Mouse (Mus musculus) mouse embryonic stem cell (cell line): ENCODE measurements around the gene Il16.

Source experiments
- in situ Hi-C, 2 experiments: fragments of 300-500 bp; cut with MboI; formaldehyde crosslinking; loops; 1 replicate in 1 of 2; 3 replicates in 1 of 2; pipeline ENCODE4 v1.14.3; 2019 to 2020; ENCODE audit warnings: low sequenced_read_pairs in 2 of 2, low pct_unique_long_range_greater_than_20kb in 1 of 2, mixed read lengths in 1 of 2; ENCODE audit not compliant: unreplicated experiment in 1 of 2

Il16 gene

GRCm38 (mm10) chr7:83745413-83746106, at the start of gene Il16:
Gene Il16 (minus strand): TSS chr7:83745726.
- in situ Hi-C loops, result no loop called here

- in situ Hi-C loops, result no loop called here
These were observed 49.2 kb upstream of the Il16 start, which contains the start of gene Cfap161 for GRCm38 (mm10) chr7:83794705-83795104. Gene Cfap161 (minus strand): TSS chr7:83794880.

DNA sequence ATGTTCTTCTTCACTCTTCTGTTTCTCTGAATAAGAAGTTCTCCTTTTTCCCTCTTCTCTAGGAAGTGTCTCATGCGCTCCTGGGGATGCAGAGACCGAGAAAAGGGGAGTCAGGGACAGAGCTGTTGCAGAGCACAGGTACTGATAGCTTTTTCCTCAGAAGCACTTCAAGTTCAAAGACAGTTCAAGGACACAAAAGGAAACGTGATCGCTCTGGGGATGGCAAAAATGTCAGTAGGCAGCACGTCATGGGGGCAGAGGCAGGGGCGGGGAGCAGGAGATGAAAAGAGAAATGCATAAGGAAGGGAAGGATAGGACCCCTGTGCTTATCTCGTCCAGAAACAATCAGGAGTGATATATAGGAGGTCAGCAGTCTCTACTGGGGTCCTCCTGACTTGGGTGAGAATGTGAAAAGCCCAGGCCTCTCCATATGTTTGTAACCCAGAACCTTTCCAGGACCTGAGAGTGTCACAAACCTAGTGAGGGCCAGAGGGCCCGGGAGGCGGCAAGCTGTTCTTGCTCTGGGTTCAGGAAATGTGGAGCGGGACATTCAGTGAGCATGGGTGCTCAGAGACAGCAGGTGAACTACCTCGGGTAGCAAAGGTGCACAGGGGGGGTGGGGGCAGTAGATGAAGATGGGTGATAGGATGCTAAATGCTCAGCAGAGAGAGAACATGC, 48.6 kb upstream of the Il16 start:
- in situ Hi-C loops, result no loop called here

DNA sequence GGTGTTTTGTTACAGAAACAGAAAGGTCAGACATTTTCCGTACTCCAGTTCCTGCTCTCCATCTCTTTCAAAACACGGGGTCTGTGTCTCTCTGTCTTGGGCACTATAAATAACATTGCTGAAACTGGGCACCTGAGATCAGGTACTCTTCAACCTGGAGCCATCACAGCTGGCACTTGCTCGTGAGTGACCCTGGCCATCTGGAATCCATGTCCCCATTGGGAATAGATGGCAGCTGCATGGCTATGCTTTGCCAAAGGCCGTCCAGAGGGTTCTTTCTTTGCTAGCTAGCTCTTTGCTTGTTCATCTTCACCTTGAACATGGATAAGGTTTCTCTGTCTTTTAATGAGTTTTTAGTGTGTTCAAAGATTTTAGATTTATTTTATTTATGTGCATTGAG, 35.4 kb upstream of the Il16 start:
- in situ Hi-C loops, result no loop called here

DNA sequence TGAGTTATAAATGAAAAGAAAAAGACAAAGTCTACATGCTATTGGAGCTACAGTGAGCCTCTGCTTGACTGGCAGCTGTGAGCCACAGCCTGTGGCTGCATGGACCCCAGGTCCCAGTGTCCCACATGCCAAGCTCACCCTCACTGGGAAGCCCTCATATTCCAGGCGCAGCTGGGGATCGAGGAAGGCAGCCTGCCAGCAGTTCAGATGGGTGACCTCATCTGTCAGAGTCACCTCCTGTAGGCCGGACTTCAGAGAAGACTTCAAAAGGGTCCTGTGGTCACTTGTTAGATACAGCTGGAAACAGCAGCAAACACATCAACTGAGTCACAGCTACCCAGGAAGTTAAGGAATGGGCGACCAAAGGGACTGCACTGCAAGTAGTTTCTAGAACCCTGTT, 34.5 kb upstream of the Il16 start:
- in situ Hi-C loops, result no loop called here

- in situ Hi-C loops, result no loop called here
These were observed 33.5 kb upstream of the Il16 start for GRCm38 (mm10) chr7:83779028-83779427.

DNA sequence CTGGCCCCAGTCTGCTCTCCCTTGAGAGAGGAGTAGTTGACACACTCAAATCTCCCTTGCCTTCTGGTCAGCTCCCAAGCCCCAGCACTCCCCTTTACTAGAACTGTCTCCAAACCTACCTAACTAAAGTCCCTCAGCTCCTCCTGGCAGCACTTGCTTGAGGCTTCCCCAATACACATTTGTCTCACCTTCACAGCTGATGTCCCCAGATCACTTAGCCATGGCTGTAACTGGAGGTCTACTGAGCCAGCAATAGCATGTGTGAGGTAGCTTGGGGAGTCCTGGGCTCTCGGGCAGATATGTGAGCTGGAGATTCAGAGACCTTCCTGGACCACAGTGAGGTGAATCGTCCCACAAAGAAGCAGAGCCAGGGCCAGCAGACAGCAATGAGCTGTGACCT, 33.0 kb upstream of the Il16 start:
- in situ Hi-C loops, result no loop called here

- in situ Hi-C loops, result loop anchor here in 1 of 2 experiments (5.0 kb wide), 1 partner anchor 113 kb away; no protein-coding TSS in a partner anchor
These were observed 29.2 kb upstream of the Il16 start for GRCm38 (mm10) chr7:83774721-83775120.

- in situ Hi-C loops, result no loop called here
These were observed 18.1 kb upstream of the Il16 start for GRCm38 (mm10) chr7:83763674-83764073.

DNA sequence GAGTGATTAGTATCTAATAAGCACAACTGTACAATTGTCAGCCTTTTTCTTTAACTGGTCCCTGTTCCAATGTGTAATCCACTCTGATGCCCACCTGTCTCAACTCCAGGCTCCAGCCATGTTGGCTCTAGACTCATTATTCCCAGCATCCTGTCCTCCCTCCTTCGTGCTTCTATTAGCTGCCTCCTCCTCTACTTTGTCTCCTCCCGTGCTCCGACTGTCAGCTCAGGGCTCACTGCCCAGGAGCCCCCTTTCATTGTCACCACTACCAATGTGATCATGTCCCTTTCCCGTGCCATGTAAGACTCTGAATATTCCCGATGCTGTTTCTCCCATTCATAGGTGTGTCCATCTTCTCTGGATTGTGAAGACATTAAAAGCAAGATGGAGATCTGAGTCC, 16.8 kb upstream of the Il16 start:
- in situ Hi-C loops, result no loop called here

DNA sequence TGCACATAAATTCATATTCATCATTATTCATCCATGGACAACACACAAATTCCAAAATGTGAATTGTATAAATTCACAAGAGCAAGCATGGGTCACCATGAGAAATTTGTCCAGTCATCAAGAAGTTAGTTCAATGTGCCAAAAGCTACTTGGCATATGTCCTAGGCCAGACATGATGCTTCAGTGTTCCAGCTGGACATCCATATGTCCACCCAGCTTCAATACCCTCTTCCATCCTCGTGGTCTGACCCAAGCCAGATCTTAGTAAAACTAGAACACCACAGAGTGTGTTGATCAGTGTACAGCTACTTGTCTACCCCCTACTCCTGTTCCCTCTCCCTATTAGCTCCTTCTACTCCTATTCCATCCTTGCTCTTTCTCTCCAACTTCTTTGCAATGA, 5.5 kb upstream of the Il16 start:
- in situ Hi-C loops, result no loop called here

DNA sequence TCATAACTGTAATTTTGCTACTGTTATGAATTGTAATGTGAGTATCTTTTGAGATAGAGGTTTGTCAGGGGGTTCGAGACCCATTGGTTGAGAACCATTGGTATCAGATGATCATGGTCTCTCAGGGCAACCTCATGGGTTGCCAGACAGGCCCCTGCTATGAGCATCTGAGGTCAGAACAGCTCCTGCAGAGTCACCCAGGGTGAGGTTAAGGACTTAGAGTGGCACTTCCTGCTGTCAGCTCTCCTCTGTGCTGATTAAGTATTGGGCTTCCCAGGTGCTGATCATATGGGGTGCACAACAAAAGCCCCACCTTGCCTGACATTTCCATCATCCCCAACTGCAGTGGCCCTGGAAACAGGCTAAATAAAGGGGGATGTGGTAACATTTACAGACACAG, 2.9 kb upstream of the Il16 start:
- in situ Hi-C loops, result no loop called here

GRCm38 (mm10) chr7:83746107-83746687, 671 bp upstream of the Il16 start:
- in situ Hi-C loops, result no loop called here

GRCm38 (mm10) chr7:83745065-83745412, 487 bp downstream of the Il16 start:
- in situ Hi-C loops, result no loop called here

- in situ Hi-C loops, result no loop called here
These were observed 1.3 kb downstream of the Il16 start for GRCm38 (mm10) chr7:83744250-83744649.

- in situ Hi-C loops, result no loop called here
These were observed 2.8 kb downstream of the Il16 start for GRCm38 (mm10) chr7:83742690-83743089.

DNA sequence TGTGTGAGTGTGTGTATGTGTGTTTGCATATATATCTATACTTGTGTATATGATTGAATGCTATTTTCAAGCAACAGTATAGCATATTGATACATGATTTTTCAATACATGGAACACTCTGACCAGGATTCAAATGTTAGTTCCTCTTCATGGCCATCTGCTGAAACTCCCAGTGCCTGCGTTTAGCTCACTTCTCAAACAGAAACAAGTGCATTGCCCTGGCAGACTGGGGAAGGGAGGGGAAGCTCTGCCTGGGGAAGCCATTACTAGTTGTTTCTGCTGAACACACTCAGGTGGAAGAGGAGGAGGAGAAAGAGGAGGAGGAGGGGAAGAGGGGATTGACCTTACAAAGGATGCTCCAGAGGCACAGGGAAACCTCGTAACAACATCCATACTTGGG, 3.5 kb downstream of the Il16 start:
- in situ Hi-C loops, result no loop called here

GRCm38 (mm10) chr7:83739680-83740310, 5.7 kb downstream of the Il16 start:
- in situ Hi-C loops, result no loop called here

GRCm38 (mm10) chr7:83738623-83739462, 6.7 kb downstream of the Il16 start:
- in situ Hi-C loops, result no loop called here
